Mouse (Mus musculus): Measurements from ENCODE around the gene Atxn1.

DNA sequence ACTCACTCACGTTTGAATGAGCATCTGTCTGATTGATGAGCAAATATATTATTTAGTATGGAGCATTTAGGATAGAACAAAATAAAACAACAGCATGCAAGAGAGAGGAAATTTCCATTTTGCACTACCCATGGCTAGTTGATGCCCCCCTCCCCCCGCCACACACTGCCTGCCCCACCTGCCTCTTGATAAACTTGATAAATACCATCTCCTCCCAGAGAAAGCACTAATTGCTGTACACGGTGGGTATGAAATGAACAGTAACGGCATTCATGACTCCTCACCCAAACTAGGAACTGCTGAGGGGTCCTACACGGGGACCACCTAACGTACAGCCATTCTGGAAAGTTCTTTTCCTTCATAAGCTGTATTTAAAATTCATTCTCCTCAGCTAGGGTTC is 111.1 kb downstream of the Atxn1 start:
- no peak for TF ChIP-seq TCF12 (IDR thresholded peaks at IDR 0.05; ENCODE audit: insufficient read depth, poor library complexity, severe bottlenecking)
- no peak for TF ChIP-seq POLR2AphosphoS2 (IDR thresholded peaks at IDR 0.05; ENCODE audit: insufficient read length, low read depth)
- no peak for TF ChIP-seq POLR2A (IDR thresholded peaks at IDR 0.05; ENCODE audit: insufficient read length, low read depth)
- TF ChIP-seq CEBPB (IDR thresholded peaks at IDR 0.05; ENCODE audit: insufficient read depth, poor library complexity, severe bottlenecking) = no peak
- no peak for TF ChIP-seq USF1 (IDR thresholded peaks at IDR 0.05; ENCODE audit: low read depth)

Measured in myocyte (in vitro differentiated cells).